Mouse (Mus musculus) bone marrow macrophage, adult 2 months (primary cell): ENCODE data around the gene Cnot2. TPM values are rescaled to one million over a fixed set of nuclear protein-coding genes. Genes with fewer than 3 reads are reported as not detected.

Experiments used
- H3K27ac ChIP-seq: 2 replicates; pipeline ENCODE4 v1.5.1; 2012; ENCODE audit warnings: low read depth, low read length; ENCODE audit not compliant: insufficient read depth
- H3K4me1 ChIP-seq: 2 replicates; pipeline ENCODE4 v1.6.1; 2012; ENCODE audit warnings: low read length; ENCODE audit not compliant: control insufficient read depth, insufficient read depth
- H3K4me3 ChIP-seq: 2 replicates; pipeline ENCODE4 v1.5.1; 2012; ENCODE audit warnings: mild to moderate bottlenecking, low read length, moderate library complexity; ENCODE audit not compliant: insufficient read depth
- CTCF ChIP-seq: IDR thresholded peaks from 2 replicates; pipeline ENCODE4 v1.5.1; 2012; ENCODE audit warnings: low read depth, mild to moderate bottlenecking, low read length, moderate library complexity
- POLR2A ChIP-seq: IDR thresholded peaks from 2 replicates; pipeline ENCODE4 v1.6.1; 2012; ENCODE audit warnings: mild to moderate bottlenecking, low read depth, low read length, borderline replicate concordance
- polyA plus RNA-seq: library from polyadenylated mRNA; stranded (reverse); fragments of >200 nt; gene quantifications from 2 replicates; pipeline ENCODE4 v1.2.4, GENCODE M21; 2012; ENCODE audit not compliant: missing spikeins, insufficient read depth, insufficient read length

Cnot2 gene
- polyA plus RNA-seq, 1 experiment: 50.7 TPM

GRCm38 (mm10) chr10:116519588-116519987 lies 61.7 kb downstream of the Cnot2 start:
- H3K27ac ChIP-seq: no peak overlapping the region
- 0 out of 2 replicates have a peak, but pooled peaks cover 3% of the 10 kb centered on the region for H3K4me1 ChIP-seq
- H3K4me3 ChIP-seq: no peak overlapping the region
- TF ChIP-seq POLR2A (no peak), CTCF (no peak)

DNA sequence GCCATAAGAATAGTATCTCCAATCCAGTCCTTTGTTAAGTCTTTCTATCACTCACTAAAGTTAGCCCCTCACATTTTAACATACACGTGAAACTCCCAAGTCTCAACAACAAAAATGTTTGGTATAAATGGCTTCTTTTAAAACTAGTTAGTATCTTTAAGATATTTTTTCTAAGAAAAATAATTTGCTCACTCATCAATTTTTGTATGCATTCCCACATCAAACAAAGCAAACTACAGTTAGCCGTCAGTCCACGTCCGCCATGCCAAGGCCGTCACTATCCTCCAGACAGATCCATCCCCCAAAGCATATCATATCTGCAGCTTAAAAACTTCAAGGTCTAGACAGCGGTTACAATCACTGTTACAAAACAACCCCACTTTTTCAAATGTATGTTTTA lies 65.7 kb downstream of the Cnot2 start:
- TF ChIP-seq POLR2A: no peak
- no peak for TF ChIP-seq CTCF
- Histone ChIP-seq H3K4me3 (no peak overlapping the region), H3K27ac (no peak overlapping the region), H3K4me1 (peaks cover 22% of the 10 kb centered on the region)

GRCm38 (mm10) chr10:116515158-116515557 lies 66.2 kb downstream of the Cnot2 start:
- H3K27ac ChIP-seq: no peak overlapping the region
- TF ChIP-seq CTCF: no peak
- no peak for TF ChIP-seq POLR2A
- H3K4me1 ChIP-seq: peaks cover 22% of the 10 kb centered on the region
- H3K4me3 ChIP-seq: no peak overlapping the region

DNA sequence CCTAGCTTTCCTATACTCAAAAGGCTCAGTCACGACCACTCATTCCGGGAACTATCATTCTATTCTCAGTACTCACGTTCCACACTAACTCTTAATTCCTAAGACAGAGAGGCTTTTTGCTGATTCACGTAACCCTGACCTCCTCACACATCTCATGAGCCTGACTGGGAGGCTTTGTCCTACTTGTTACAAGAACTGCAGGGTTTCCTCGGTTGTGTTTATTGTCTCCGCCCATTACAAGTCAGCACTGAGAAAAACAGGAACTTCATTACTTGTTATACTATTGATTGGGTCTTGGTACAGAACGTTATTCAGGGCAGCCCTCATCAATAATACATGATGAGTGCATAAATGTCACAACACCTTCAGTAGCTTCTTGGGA lies 68.1 kb downstream of the Cnot2 start:
- TF ChIP-seq CTCF: no peak
- TF ChIP-seq POLR2A: no peak
- Histone ChIP-seq H3K4me3 (no peak overlapping the region), H3K4me1 (peaks cover 22% of the 10 kb centered on the region), H3K27ac (no peak overlapping the region; the same call in 1 of the 2 replicates)

DNA sequence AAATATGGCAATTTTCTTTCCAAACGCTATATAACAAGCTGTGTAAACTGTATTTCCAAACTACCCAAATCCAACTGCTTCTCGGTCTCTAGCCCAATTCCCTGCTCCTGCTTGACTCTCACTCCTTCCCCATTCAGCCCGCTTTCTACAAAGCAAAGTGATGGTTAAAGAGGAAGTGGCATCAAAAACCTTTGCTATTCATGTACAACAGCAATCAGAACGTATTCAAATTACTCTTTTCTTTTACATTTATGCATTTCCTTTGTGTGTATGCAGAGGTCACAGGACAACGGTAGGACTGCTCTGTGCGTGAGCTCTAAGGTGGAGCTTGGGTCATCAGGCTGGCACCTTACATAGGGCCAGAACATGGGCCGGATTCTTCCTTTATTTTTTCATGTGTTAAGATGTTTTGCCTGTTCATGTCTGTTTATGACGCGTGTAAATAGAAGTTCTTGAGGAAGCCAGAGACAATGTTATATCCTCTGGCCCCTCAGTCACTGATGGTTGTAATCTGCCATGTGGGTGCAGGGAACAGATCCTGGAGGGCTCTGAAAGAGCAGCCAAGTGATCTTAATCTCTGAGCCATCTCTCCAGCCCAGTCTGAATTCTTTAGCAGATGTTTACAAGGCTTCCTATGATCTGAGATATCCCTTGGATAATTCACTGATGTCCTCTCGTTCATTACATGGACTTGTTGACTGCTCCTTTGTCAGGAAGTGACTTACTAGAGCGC lies 68.6 kb downstream of the Cnot2 start:
- no peak overlapping the region; the same call in 1 of the 2 replicates for H3K27ac ChIP-seq
- TF ChIP-seq CTCF: no peak
- TF ChIP-seq POLR2A: no peak
- peaks cover 22% of the 10 kb centered on the region for H3K4me1 ChIP-seq
- H3K4me3 ChIP-seq: no peak overlapping the region

- H3K4me3 ChIP-seq: no peak overlapping the region
- H3K4me1 ChIP-seq: peaks cover 7% of the 10 kb centered on the region
- peak overlapping the region; percentile 33 for H3K27ac ChIP-seq
- no peak for TF ChIP-seq POLR2A
Measured at GRCm38 (mm10) chr10:116505303-116506014, 75.9 kb downstream of the Cnot2 start.

DNA sequence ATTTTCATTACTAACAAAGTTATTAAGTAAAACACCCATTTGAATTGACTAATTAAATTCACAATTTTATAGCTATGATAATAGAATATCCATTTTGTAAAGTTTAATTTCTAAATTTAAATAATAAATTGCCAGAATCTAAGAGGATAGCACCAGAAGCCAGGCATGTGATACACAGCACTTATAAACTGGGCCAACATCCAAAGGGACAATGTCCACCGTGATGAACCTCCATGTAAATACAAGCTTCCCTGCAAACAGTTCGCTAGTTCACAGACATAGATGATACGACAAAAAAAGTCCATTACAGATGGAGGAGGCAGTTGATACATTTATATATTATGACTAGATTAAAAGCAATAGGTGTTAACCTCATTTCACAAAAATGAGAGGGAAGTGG lies 88.5 kb downstream of the Cnot2 start:
- no peak overlapping the region for H3K4me3 ChIP-seq
- TF ChIP-seq POLR2A (no peak), CTCF (no peak)
- H3K4me1 ChIP-seq: 0 out of 2 replicates have a peak, but pooled peaks cover 2% of the 10 kb centered on the region
- H3K27ac ChIP-seq: no peak overlapping the region

GRCm38 (mm10) chr10:116486895-116487747 lies 94.2 kb downstream of the Cnot2 start:
- no peak overlapping the region for H3K27ac ChIP-seq
- TF ChIP-seq CTCF (no peak), POLR2A (no peak)
- H3K4me3 ChIP-seq: no peak overlapping the region
- peaks cover 10% of the 10 kb centered on the region for H3K4me1 ChIP-seq

- no peak overlapping the region for H3K27ac ChIP-seq
- peaks cover 4% of the 10 kb centered on the region for H3K4me1 ChIP-seq
- TF ChIP-seq POLR2A (no peak), CTCF (no peak)
- H3K4me3 ChIP-seq: no peak overlapping the region
Measured at GRCm38 (mm10) chr10:116481917-116482316, 99.4 kb downstream of the Cnot2 start.
